Mouse (Mus musculus): ENCODE measurements at regions not wholly inside any gene's neighbourhood (a gene's known extent, or its start where the extent isn't known, plus 50 kb on each side); places are given as distances from the start of the nearest gene placed in this dataset.

GRCm38 (mm10) chr1:27446069-27446468 is 758.8 kb upstream of the 4931408C20Rik start:
- H3K9me3 ChIP-seq (replicated peaks; ENCODE audit: control insufficient read depth, low read length): no peaks in the 10 kb centered on the region
- no peak overlapping the region for H3K27ac ChIP-seq (ENCODE audit: low read depth, low read length)
- H3K9ac ChIP-seq (ENCODE audit: low read length): no peak overlapping the region
- no peaks in the 10 kb centered on the region for H3K27me3 ChIP-seq (replicated peaks; ENCODE audit: control insufficient read depth, insufficient read depth, low read length)
- H3K4me3 ChIP-seq (ENCODE audit: low read depth, low read length): no peak overlapping the region
- DNase-seq (ENCODE audit: low spot score) (no peak), ATAC-seq (no peak)
- H3K36me3 ChIP-seq (ENCODE audit: control insufficient read depth, insufficient read depth, low read length): no peaks in the 10 kb centered on the region
- H3K4me1 ChIP-seq (ENCODE audit: control insufficient read depth, insufficient read depth, low read length): no peaks in the 10 kb centered on the region
- no peak overlapping the region for H3K4me2 ChIP-seq (ENCODE audit: low read length)
